Mouse (Mus musculus) megakaryocyte progenitor cell, adult 5-6 weeks (primary cell): ENCODE measurements around the gene Stat5b. TPM values are rescaled to one million over a fixed set of nuclear protein-coding genes. Genes with fewer than 3 reads are reported as not detected.
"Not testable (repeated sequence)": the region's sequence is repeated elsewhere in the genome, so short reads cannot be mapped to it uniquely, and the experiment has no call there.

Experiments
- ATAC-seq: replicated peaks from 2 replicates; pipeline ENCODE4 v1.8.0; 2016; ENCODE audit warnings: mild to moderate bottlenecking, moderate TSS enrichment, inconsistent platforms; ENCODE audit not compliant: poor library complexity
- total RNA-seq, 2 experiments: library from RNA; stranded (forward) in 1 of 2; stranded (reverse) in 1 of 2; fragments of 157-497, 149-512 nt in 1 of 2; fragments of 200-1000 nt in 1 of 2; gene quantifications; 2 replicates each; pipeline versions ENCODE4 v1.2.3 to v1.2.4; 2015 to 2017

Stat5b gene
- total RNA-seq, 2 experiments from 2014 or later = 29.4 to 32.2 TPM

- ATAC-seq = no peak
Measured at GRCm38 (mm10) chr11:100817311-100817710, 33.2 kb downstream of the Stat5b start.

- ATAC-seq = no peak
Measured at GRCm38 (mm10) chr11:100816801-100817200, 33.7 kb downstream of the Stat5b start.

DNA sequence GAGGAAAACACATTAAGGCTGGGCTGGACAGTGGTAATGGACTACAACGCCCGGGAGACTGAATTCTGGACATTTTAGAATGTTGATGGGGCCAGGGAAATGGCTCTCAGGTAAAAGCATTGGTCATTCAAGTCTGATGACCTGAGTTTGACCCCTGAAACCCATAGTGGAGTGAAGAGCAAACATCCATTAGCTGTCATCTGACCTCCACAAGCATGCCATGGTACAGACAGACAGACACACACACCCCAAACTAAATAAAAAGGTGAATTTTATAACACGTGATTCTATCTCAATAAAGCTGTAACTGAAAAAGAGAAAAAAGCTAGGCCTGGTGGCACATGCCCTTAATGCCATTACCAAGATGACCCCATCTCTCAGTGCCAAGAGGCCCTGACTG lies 34.2 kb downstream of the Stat5b start:
- no peak for ATAC-seq

GRCm38 (mm10) chr11:100814498-100814897 lies 36.0 kb downstream of the Stat5b start:
- peak; percentile 70 for ATAC-seq

GRCm38 (mm10) chr11:100811132-100811531 lies 39.4 kb downstream of the Stat5b start:
- ATAC-seq = no peak

- no peak for ATAC-seq
Measured at GRCm38 (mm10) chr11:100810516-100810915, 40.0 kb downstream of the Stat5b start.

DNA sequence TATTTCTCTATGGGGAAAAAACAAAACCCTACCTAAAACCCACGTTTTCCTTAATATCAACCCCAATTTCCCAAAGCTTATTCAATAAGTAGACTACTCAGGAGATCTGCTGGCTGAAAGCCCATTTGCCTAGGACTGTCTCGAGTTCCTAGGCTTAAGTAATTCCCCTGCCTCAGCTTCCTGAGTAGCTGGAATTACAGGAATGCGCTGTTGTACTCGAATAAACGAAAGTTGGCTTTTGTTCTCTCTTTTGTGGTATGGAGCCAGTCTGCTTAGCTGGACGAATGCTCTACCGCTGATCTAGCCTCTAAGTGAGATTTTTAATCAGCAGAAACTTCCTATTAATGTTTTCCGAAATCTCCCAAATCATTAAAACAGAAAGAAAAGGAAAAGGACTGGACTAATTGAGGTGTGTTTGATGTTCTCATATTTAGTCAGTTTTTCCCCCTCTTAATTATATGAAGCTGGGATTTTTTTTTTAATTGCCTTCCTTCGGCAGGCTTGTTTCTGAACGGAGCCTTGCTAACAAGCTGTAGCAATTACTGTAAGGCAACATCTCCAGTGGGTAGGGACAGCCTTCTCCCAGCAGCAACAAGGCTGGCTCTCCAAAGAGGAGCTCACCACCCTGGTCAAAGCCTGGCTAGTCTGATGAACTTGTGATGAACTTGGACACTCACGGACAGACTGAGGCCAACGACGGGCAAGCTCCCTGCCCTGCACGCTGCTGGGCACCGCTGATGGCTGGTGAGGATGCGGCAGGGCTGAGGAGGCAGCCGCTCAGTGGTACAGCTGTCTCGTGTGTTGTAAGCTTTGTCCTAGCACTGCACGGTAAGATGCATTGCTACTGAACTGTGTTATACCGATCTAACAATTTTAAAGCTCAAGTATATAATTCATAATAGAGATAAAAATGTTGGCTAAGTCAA lies 43.9 kb downstream of the Stat5b start:
- no peak for ATAC-seq

GRCm38 (mm10) chr11:100805535-100805934 lies 45.0 kb downstream of the Stat5b start:
- ATAC-seq = peak; percentile 70

DNA sequence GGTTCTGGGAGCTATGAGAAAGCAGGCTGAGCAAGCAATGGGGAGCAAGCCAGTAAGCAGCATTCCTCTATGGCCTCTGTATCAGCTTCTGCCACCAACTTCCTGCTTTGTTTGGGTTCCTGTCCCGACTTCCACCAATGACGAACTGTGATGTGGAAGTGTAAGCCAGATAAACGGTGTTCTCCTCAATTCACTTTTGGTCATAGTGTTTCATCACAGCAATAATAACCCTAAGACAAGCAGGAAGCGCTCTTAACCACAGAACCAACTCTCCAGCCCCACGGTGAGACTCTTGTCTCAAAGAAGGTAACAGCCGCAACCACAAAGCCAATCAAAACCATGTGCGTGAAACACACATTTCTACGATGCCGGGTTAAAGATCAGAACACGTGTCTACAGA lies 46.1 kb downstream of the Stat5b start:
- ATAC-seq = peak; percentile 70

GRCm38 (mm10) chr11:100799426-100799825 lies 51.1 kb downstream of the Stat5b start:
- no peak for ATAC-seq

DNA sequence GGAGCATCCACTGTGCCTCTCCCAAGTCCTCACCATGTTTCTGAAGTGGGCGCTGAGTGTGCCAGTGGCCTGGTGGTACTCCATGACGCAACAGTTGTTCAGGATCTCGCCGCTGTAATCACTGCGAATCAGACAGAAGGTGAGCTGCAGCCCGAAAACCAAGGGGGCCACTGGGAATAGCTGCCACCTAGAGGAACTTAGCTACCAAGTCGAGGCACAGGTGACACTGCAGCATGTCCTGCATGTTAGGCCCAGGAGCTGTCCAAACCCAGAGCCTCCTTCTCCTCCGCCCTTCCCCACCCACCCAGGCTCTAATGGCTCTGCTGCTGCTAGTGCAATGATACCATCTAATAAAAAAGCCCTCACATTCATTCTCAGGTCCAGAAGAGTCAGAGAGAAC lies 53.9 kb downstream of the Stat5b start:
- no peak for ATAC-seq

GRCm38 (mm10) chr11:100795386-100795785 lies 55.1 kb downstream of the Stat5b start:
- no peak for ATAC-seq

DNA sequence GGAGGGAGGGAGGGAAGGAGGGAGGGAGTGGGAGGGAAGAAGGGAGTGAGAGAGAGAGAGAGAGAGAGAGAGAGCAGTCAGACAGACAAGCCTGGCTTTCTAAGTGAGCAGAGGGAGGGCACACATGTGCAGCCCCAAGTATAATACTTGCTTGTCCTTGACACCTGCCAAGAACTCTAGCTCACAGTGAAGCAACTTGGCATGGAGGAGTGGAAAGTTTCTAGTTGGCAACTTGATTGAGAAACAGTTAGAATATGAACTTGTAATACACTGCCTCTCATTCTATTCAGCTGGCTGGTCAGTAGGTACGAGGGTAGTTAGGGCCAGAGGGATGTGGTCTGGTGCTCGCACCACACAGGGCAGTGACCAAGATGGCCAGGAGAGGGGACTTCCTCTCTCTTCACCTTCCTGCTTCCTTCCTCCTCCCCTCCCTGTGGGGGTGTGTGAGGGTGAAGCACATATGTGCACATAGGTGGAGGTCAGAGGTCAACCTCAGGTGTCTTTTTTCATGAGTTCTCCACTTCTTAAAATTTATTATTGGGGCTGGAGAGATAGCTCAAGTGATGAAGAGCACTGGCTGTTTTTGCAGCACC lies 59.0 kb downstream of the Stat5b start:
- no peak for ATAC-seq

GRCm38 (mm10) chr11:100790644-100791043 lies 59.9 kb downstream of the Stat5b start:
- ATAC-seq = not testable (repeated sequence)

- no peak for ATAC-seq
Measured at GRCm38 (mm10) chr11:100789702-100790101, 60.8 kb downstream of the Stat5b start.

- no peak for ATAC-seq
Measured at GRCm38 (mm10) chr11:100785774-100786173, 64.8 kb downstream of the Stat5b start.

- ATAC-seq = no peak
Measured at GRCm38 (mm10) chr11:100784286-100784685, 66.2 kb downstream of the Stat5b start.

DNA sequence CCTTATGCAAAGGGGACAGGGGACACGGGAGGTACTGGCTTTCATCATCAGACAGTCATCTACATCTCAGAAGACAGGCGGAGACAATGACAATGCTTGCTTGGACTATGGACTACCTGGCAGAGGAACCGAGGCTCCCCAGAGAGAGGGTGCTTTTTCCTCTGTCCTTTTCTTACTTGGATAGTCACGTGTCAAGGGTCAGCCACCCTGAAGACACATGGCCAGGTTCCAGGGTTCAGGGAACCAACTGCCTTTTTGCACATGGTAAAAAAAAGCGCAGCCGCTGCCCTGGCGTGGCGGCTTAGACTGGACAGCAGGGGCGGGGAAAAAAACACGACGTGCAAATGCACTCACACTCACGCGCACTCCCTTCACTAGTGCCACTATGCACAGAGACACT lies 68.0 kb downstream of the Stat5b start:
- ATAC-seq = no peak

- no peak for ATAC-seq
Measured at GRCm38 (mm10) chr11:100781763-100782475, 68.6 kb downstream of the Stat5b start.

- no peak for ATAC-seq
Measured at GRCm38 (mm10) chr11:100780247-100780646, 70.3 kb downstream of the Stat5b start.

DNA sequence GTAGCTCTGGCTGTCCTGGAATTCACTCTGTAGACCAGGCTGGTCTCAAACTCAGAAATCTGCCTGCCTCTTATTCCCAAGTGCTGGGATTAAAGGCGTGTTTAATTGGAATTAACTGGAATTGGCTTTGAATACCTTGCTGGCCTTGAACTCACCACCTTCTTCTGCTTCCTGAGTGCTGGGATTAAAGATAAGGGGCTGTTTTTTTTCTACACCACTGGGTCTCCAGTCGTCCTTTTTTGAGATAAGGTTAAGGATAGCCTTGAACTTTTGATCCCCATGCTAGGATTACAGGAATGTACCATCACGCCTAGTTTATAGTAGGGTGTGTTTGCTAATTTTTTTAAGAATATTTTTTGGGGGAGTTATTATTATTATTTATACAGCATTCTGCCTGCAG lies 72.5 kb downstream of the Stat5b start:
- no peak for ATAC-seq

DNA sequence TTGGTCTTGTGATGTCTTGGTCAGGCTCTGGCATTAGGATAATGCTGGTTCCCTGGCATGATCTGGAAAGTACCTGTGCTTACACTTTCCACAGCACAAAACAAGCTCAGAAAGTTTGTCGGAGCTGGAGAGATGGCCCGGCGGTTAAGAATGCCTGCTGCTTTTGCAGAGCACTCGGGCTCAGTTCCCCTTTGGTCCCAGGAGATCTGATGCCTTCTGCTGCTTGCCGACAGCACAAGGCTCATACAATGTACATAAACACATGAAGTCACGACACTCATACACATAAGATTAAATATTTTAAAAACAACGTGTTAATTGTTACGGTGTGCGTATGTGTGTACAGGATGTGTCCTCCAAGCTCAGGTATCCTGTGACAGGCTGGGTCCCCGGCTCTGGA lies 74.6 kb downstream of the Stat5b start:
- ATAC-seq = no peak
